16 mouse cellular contexts compared by ENCODE assay signal in the genomic region with DNA sequence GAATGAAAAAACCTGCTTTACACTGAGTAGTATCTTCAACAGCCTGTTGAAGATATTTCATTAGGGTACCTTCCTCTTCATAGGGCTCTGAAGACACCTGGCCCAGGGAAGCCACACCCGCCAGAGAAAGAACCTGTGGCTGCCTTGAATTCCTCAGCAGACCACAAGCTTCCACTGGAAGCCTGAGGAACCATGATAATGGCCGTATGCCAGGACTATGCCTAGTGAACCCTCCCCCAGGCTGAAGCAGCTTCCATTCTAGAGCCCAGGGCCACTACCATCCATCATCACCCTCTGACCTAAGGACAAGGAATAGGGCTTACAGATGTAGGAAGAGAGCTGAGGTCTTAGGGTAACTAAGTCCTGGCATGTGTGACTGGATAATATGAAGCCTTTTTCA. TPM values are rescaled to one million over a fixed set of nuclear protein-coding genes. Genes with fewer than 3 reads are reported as not detected.
A peak's percentile ranks its signal among the peaks of the same experiment; 100 is the strongest.
DNase-seq lines count a peak whose midpoint lies in the region; ATAC-seq and TF ChIP-seq lines count a peak whose summit lies in the region.
"Had no signal": no experiment of that assay in that cellular context is flagged by ENCODE, and none has a peak within 500 bp of the region (broad histone marks: within the 10 kb centered on the region; RNA-seq: fewer than 3 reads in every experiment).

No protein-coding gene starts in this region.

- 56% methylated on average over 2 of the region's 2 CpGs for WGBS in heart, adult 2 months
- WGBS in midbrain, embryonic 16.5 days = 92% methylated on average over 2 of the region's 2 CpGs

- no peak overlapping the region for H3K4me2 ChIP-seq in midbrain, embryonic 16.5 days (ENCODE audit: low read length)
- H3K4me2 ChIP-seq: forebrain, embryonic 15.5 days; midbrain, embryonic 15.5 days had no signal

- no peaks in the 10 kb centered on the region for H3K9me3 ChIP-seq in midbrain, embryonic 16.5 days (replicated peaks; ENCODE audit: control insufficient read depth, low read length, poor library complexity, severe bottlenecking)
- H3K9me3 ChIP-seq: forebrain, embryonic 15.5 days; midbrain, embryonic 15.5 days had no signal

- TF ChIP-seq EP300 in heart, adult 2 months (IDR thresholded peaks at IDR 0.05; ENCODE audit: insufficient read depth, low read depth, low read length) = no peak

- H3K27ac ChIP-seq in heart, adult 2 months = peak overlapping the region; percentile 6; the same call in 1 of the 2 replicates
- H3K27ac ChIP-seq in midbrain, embryonic 16.5 days (ENCODE audit: low read length) = no peak overlapping the region
- H3K27ac ChIP-seq: forebrain, embryonic 15.5 days; hindbrain, postnatal 0 days; liver, embryonic 14.5 days; midbrain, embryonic 15.5 days had no signal

- no peak for TF ChIP-seq CTCF in heart, adult 2 months (IDR thresholded peaks at IDR 0.05)

- H3K79me2 ChIP-seq in heart, adult 2 months (replicated peaks; ENCODE audit: control insufficient read depth, insufficient read depth, low read length) = no peaks in the 10 kb centered on the region

- H3K4me1 ChIP-seq in heart, adult 2 months (ENCODE audit: control insufficient read depth, insufficient read depth, low read length) = peaks cover 31% of the 10 kb centered on the region
- H3K4me1 ChIP-seq in midbrain, embryonic 16.5 days (ENCODE audit: control insufficient read depth, insufficient read depth, low read length) = no peaks in the 10 kb centered on the region
- H3K4me1 ChIP-seq: forebrain, embryonic 15.5 days; midbrain, embryonic 15.5 days had no signal

- ATAC-seq in midbrain, embryonic 16.5 days = no peak
- ATAC-seq: forebrain, embryonic 15.5 days; hindbrain, postnatal 0 days; midbrain, embryonic 15.5 days had no signal

- H3K36me3 ChIP-seq in heart, adult 2 months (ENCODE audit: control insufficient read depth, insufficient read depth, low read length) = peaks cover 14% of the 10 kb centered on the region
- peaks cover 16% of the 10 kb centered on the region; the same call in 1 of the 2 replicates for H3K36me3 ChIP-seq in midbrain, embryonic 16.5 days (ENCODE audit: control insufficient read depth, insufficient read depth, low read length)

- intact Hi-C loops in heart, adult 2 months (cut with DNase I) = no loop called here

- no peaks in the 10 kb centered on the region for H3K27me3 ChIP-seq in heart, adult 2 months (ENCODE audit: control insufficient read depth, insufficient read depth, low read length)
- H3K27me3 ChIP-seq in midbrain, embryonic 16.5 days (ENCODE audit: control insufficient read depth, insufficient read depth, low read depth, low read length) = no peaks in the 10 kb centered on the region
- H3K27me3 ChIP-seq: forebrain, embryonic 15.5 days; midbrain, embryonic 15.5 days had no signal

- DNase-seq in adrenal gland, adult (ENCODE audit: inconsistent age in 2 of 2, low spot score in 1 of 2) = peak; percentile 46 to 80
- DNase-seq in adrenal gland, postnatal 10 days = no peak
- DNase-seq in heart, adult 2 months = peak in 1 of 2 experiments; percentile 21
- no peak for DNase-seq in heart, adult 11 months
- peak; percentile 59 for DNase-seq in lung, postnatal 36 days
- DNase-seq in lung, postnatal 14 days = no peak
- DNase-seq in cerebellum, adult 9-11 months = peak; percentile 46
- DNase-seq: embryo, embryonic 11 days; kidney, adult 18-20 months; left cerebral cortex, postnatal 4 days; right cerebral cortex, postnatal 25 days had no signal

- TF ChIP-seq POLR2A in heart, adult 2 months (IDR thresholded peaks at IDR 0.05; ENCODE audit: insufficient read depth, low read depth, low read length) = no peak

- H3K9ac ChIP-seq in heart, adult 2 months (ENCODE audit: low read depth, low read length) = no peak overlapping the region
- no peak overlapping the region for H3K9ac ChIP-seq in midbrain, embryonic 16.5 days (ENCODE audit: low read depth, low read length)
- H3K9ac ChIP-seq: forebrain, embryonic 15.5 days; liver, embryonic 14.5 days; midbrain, embryonic 15.5 days had no signal

- no peak overlapping the region for H3K4me3 ChIP-seq in heart, adult 2 months
- no peak overlapping the region for H3K4me3 ChIP-seq in midbrain, embryonic 16.5 days (ENCODE audit: low read depth, low read length)
- H3K4me3 ChIP-seq: forebrain, embryonic 15.5 days; midbrain, embryonic 15.5 days had no signal

RNA-seq across cellular contexts. Expression of a gene that starts 17.3 kb away (rescaled TPM):
- total RNA-seq in adrenal gland, postnatal 10 days (2021) = 10 to 100 TPM; 37.0 to 41.7 TPM
- total RNA-seq in heart, adult 2 months (2021) = 10 to 100 TPM; 21.6 to 22.5 TPM
- 19.3 and 20.1 TPM in 2 replicates for polyA plus RNA-seq in heart, adult 2 months (2012; rRNA removed)
- 6.1 and 6.7 TPM in 2 replicates for polyA plus RNA-seq in midbrain, embryonic 16.5 days (2015; fragmentation: Nextera tagmentation; extraction: Ambion mirVana)

RNA-seq across cellular contexts. Expression of a gene that starts 28.6 kb away (rescaled TPM):
- 10 to 100 TPM; 10.1 to 10.6 TPM for total RNA-seq in adrenal gland, postnatal 10 days (2021)
- 1 to 10 TPM; 9.3 TPM for total RNA-seq in heart, adult 2 months (2021)
- polyA plus RNA-seq in heart, adult 2 months (2012; rRNA removed) = 12.5 and 12.7 TPM in 2 replicates
- polyA plus RNA-seq in midbrain, embryonic 16.5 days (2015; fragmentation: Nextera tagmentation; extraction: Ambion mirVana) = 43.4 and 51.3 TPM in 2 replicates

Comparison
In these comparisons a context has a peak if more than half of its experiments do, and no peak if none do; other contexts are left out.
1. DNase-seq: peak in adrenal gland, adult (2 of 2), lung, postnatal 36 days (single experiment) and cerebellum, adult 9-11 months (single experiment); none in adrenal gland, postnatal 10 days (single experiment), heart, adult 11 months (single experiment) and lung, postnatal 14 days (single experiment).